In genomic region chr2:105910611-105911010, GRCm38 (mm10) we compare ENCODE assay signal across 15 mouse cellular contexts. TPM values are rescaled to one million over a fixed set of nuclear protein-coding genes. Genes with fewer than 3 reads are reported as not detected.
DNase-seq lines count a peak whose midpoint lies in the region; ATAC-seq lines count a peak whose summit lies in the region.
"Had no signal": no experiment of that assay in that cellular context is flagged by ENCODE, and none has a peak within 500 bp of the region (broad histone marks: within the 10 kb centered on the region; RNA-seq: fewer than 3 reads in every experiment).

No protein-coding gene starts in this region.

- ATAC-seq in forebrain, embryonic 13.5 days, result 0 out of 2 replicates have a peak, but pooled peaks have one; percentile 14
- ATAC-seq in forebrain, embryonic 12.5 days (ENCODE audit: low FRiP score), result no peak
- ATAC-seq in midbrain, embryonic 13.5 days, result peak; percentile 38
- ATAC-seq in stomach, embryonic 15.5 days (ENCODE audit: insufficient read depth, low FRiP score, low read depth), result peak; percentile 31; the same call in 1 of the 2 replicates

- no peak overlapping the region for H3K4me2 ChIP-seq in forebrain, embryonic 13.5 days
- H3K4me2 ChIP-seq in forebrain, embryonic 12.5 days, result no peak overlapping the region
- H3K4me2 ChIP-seq in midbrain, embryonic 13.5 days (replicated peaks), result no peak overlapping the region
- no peak overlapping the region for H3K4me2 ChIP-seq in stomach, embryonic 15.5 days
- H3K4me2 ChIP-seq: heart, embryonic 11.5 days; limb, embryonic 15.5 days had no signal

- H3K4me1 ChIP-seq in forebrain, embryonic 13.5 days, result peaks cover under 1% of the 10 kb centered on the region; the same call in 1 of the 2 replicates
- H3K4me1 ChIP-seq in forebrain, embryonic 12.5 days, result 0 out of 2 replicates have a peak, but pooled peaks cover under 1% of the 10 kb centered on the region
- H3K4me1 ChIP-seq in midbrain, embryonic 13.5 days (replicated peaks), result peaks cover 5% of the 10 kb centered on the region
- H3K4me1 ChIP-seq in midbrain, embryonic 10.5 days, result peaks cover 12% of the 10 kb centered on the region
- no peaks in the 10 kb centered on the region for H3K4me1 ChIP-seq in stomach, embryonic 15.5 days

- H3K9me3 ChIP-seq in forebrain, embryonic 13.5 days (replicated peaks), result 0 out of 2 replicates have a peak, but pooled peaks cover 5% of the 10 kb centered on the region
- no peaks in the 10 kb centered on the region for H3K9me3 ChIP-seq in forebrain, embryonic 12.5 days
- no peaks in the 10 kb centered on the region for H3K9me3 ChIP-seq in midbrain, embryonic 13.5 days
- H3K9me3 ChIP-seq in midbrain, embryonic 10.5 days (replicated peaks), result no peaks in the 10 kb centered on the region
- H3K9me3 ChIP-seq in stomach, embryonic 15.5 days, result no peaks in the 10 kb centered on the region
- H3K9me3 ChIP-seq: limb, embryonic 15.5 days had no signal

- no peak overlapping the region for H3K9ac ChIP-seq in forebrain, embryonic 13.5 days
- no peak overlapping the region for H3K9ac ChIP-seq in forebrain, embryonic 12.5 days
- no peak overlapping the region for H3K9ac ChIP-seq in midbrain, embryonic 13.5 days (replicated peaks)
- H3K9ac ChIP-seq in stomach, embryonic 15.5 days, result no peak overlapping the region
- H3K9ac ChIP-seq: limb, embryonic 15.5 days had no signal

- intact Hi-C loops in heart, postnatal 14 days (cut with DNase I), result no loop called here

- no peak for DNase-seq in midbrain, embryonic 10.5 days (ENCODE audit: low spot score)
- DNase-seq in kidney, postnatal 36 days, result peak; percentile 51 to 64
- DNase-seq in heart, postnatal 14 days, result no peak
- DNase-seq in lung, postnatal 10 days, result no peak
- DNase-seq: cerebellum, adult 9-11 months; embryo, embryonic 11 days; right cerebral cortex, postnatal 14 days had no signal

- H3K36me3 ChIP-seq in forebrain, embryonic 13.5 days (ENCODE audit: poor library complexity, severe bottlenecking), result peaks cover 7% of the 10 kb centered on the region
- H3K36me3 ChIP-seq in forebrain, embryonic 12.5 days (replicated peaks), result peaks cover 8% of the 10 kb centered on the region
- H3K36me3 ChIP-seq in midbrain, embryonic 13.5 days, result peaks cover 6% of the 10 kb centered on the region; the same call in 1 of the 2 replicates
- H3K36me3 ChIP-seq in midbrain, embryonic 10.5 days, result peaks cover 18% of the 10 kb centered on the region
- H3K36me3 ChIP-seq in stomach, embryonic 15.5 days, result no peaks in the 10 kb centered on the region

- H3K27me3 ChIP-seq in forebrain, embryonic 13.5 days, result no peaks in the 10 kb centered on the region
- H3K27me3 ChIP-seq in forebrain, embryonic 12.5 days, result no peaks in the 10 kb centered on the region
- peaks cover 26% of the 10 kb centered on the region for H3K27me3 ChIP-seq in midbrain, embryonic 13.5 days
- H3K27me3 ChIP-seq in midbrain, embryonic 10.5 days (ENCODE audit: low read depth, poor library complexity, severe bottlenecking), result no peaks in the 10 kb centered on the region; the same call in 1 of the 2 replicates
- no peaks in the 10 kb centered on the region for H3K27me3 ChIP-seq in stomach, embryonic 15.5 days (replicated peaks)
- H3K27me3 ChIP-seq: limb, embryonic 15.5 days had no signal

- H3K4me3 ChIP-seq in forebrain, embryonic 13.5 days, result no peak overlapping the region
- no peak overlapping the region for H3K4me3 ChIP-seq in forebrain, embryonic 12.5 days (replicated peaks)
- H3K4me3 ChIP-seq in midbrain, embryonic 13.5 days (replicated peaks), result no peak overlapping the region
- H3K4me3 ChIP-seq in midbrain, embryonic 10.5 days, result no peak overlapping the region
- H3K4me3 ChIP-seq in stomach, embryonic 15.5 days (replicated peaks), result no peak overlapping the region
- H3K4me3 ChIP-seq: limb, embryonic 15.5 days had no signal

- 94% methylated on average over 3 of the region's 3 CpGs for WGBS in forebrain, embryonic 13.5 days
- WGBS in forebrain, embryonic 12.5 days, result 89% methylated on average over 3 of the region's 3 CpGs
- WGBS in midbrain, embryonic 13.5 days, result 92% methylated on average over 3 of the region's 3 CpGs
- WGBS in midbrain, embryonic 10.5 days, result 94% methylated on average over 3 of the region's 3 CpGs
- 91% methylated on average over 3 of the region's 3 CpGs for WGBS in stomach, embryonic 15.5 days

- H3K27ac ChIP-seq in forebrain, embryonic 13.5 days, result no peak overlapping the region
- H3K27ac ChIP-seq in forebrain, embryonic 12.5 days, result no peak overlapping the region
- no peak overlapping the region for H3K27ac ChIP-seq in midbrain, embryonic 13.5 days
- H3K27ac ChIP-seq in midbrain, embryonic 10.5 days (replicated peaks), result no peak overlapping the region
- no peak overlapping the region for H3K27ac ChIP-seq in stomach, embryonic 15.5 days
- H3K27ac ChIP-seq: kidney, postnatal 0 days; limb, embryonic 15.5 days; macrophage had no signal

RNA-seq across cellular contexts. Expression of gene Immp1l, which starts 6.2 kb away (rescaled TPM):
- 129 and 133 TPM in 2 replicates for polyA plus RNA-seq in forebrain, embryonic 13.5 days (2015; fragmentation: Nextera tagmentation; extraction: Ambion mirVana)
- polyA plus RNA-seq in forebrain, embryonic 12.5 days (2016; fragmentation: Nextera tagmentation; extraction: Ambion mirVana), result 123 and 129 TPM in 2 replicates
- 103 and 106 TPM in 2 replicates for polyA plus RNA-seq in midbrain, embryonic 13.5 days (2015; fragmentation: Nextera tagmentation; extraction: Ambion mirVana)
- 130 and 141 TPM in 2 replicates for polyA plus RNA-seq in midbrain, embryonic 10.5 days (2016; fragmentation: Nextera tagmentation; extraction: Ambion mirVana)
- 124 and 126 TPM in 2 replicates for polyA plus RNA-seq in stomach, embryonic 15.5 days (2015; fragmentation: Nextera tagmentation; extraction: Ambion mirVana)
- 10 to 100 TPM; 76.2 to 77.7 TPM for total RNA-seq in heart, postnatal 14 days (2021)

RNA-seq across cellular contexts. Expression of gene Elp4, which starts 6.2 kb away (rescaled TPM):
- polyA plus RNA-seq in forebrain, embryonic 13.5 days (2015; fragmentation: Nextera tagmentation; extraction: Ambion mirVana), result 52.3 and 59.8 TPM in 2 replicates
- 59.1 and 63.5 TPM in 2 replicates for polyA plus RNA-seq in forebrain, embryonic 12.5 days (2016; fragmentation: Nextera tagmentation; extraction: Ambion mirVana)
- 43.3 and 45.2 TPM in 2 replicates for polyA plus RNA-seq in midbrain, embryonic 13.5 days (2015; fragmentation: Nextera tagmentation; extraction: Ambion mirVana)
- 60.2 and 67.5 TPM in 2 replicates for polyA plus RNA-seq in midbrain, embryonic 10.5 days (2016; fragmentation: Nextera tagmentation; extraction: Ambion mirVana)
- 37.3 and 39.4 TPM in 2 replicates for polyA plus RNA-seq in stomach, embryonic 15.5 days (2015; fragmentation: Nextera tagmentation; extraction: Ambion mirVana)
- total RNA-seq in heart, postnatal 14 days (2021), result 10 to 100 TPM; 12.3 to 12.4 TPM

Comparison
In these comparisons a context has a peak if more than half of its experiments do, and no peak if none do; other contexts are left out.
1. DNase-seq: peak in kidney, postnatal 36 days (2 of 2); none in midbrain, embryonic 10.5 days (single experiment), heart, postnatal 14 days (0 of 2) and lung, postnatal 10 days (single experiment).